Mouse (Mus musculus): ENCODE results near the gene Elf2. TPM values are rescaled to one million over a fixed set of nuclear protein-coding genes. Genes with fewer than 3 reads are reported as not detected.
"Not testable (repeated sequence)": the region's sequence is repeated elsewhere in the genome, so short reads cannot be mapped to it uniquely, and the experiment has no call there.

Elf2 gene
- total RNA-seq, 2 experiments from 2014 or later = 20.9 to 65.4 TPM

GRCm38 (mm10) chr3:51361066-51361465 lies 20.6 kb upstream of the Elf2 start:
- ATAC-seq (replicated peaks; ENCODE audit: low FRiP score, poor library complexity, severe bottlenecking) = no peak

- no peak; the same call in 1 of the 2 replicates for ATAC-seq (replicated peaks; ENCODE audit: low FRiP score, poor library complexity, severe bottlenecking)
Measured at GRCm38 (mm10) chr3:51359558-51360307, 19.3 kb upstream of the Elf2 start.

- ATAC-seq (replicated peaks; ENCODE audit: low FRiP score, poor library complexity, severe bottlenecking) = peak; percentile 75
Measured at GRCm38 (mm10) chr3:51358660-51359557, 18.4 kb upstream of the Elf2 start.

GRCm38 (mm10) chr3:51358181-51358580 lies 17.7 kb upstream of the Elf2 start:
- no peak for ATAC-seq (replicated peaks; ENCODE audit: low FRiP score, poor library complexity, severe bottlenecking)

GRCm38 (mm10) chr3:51357624-51358023 lies 17.2 kb upstream of the Elf2 start:
- ATAC-seq (replicated peaks; ENCODE audit: low FRiP score, poor library complexity, severe bottlenecking) = no peak

GRCm38 (mm10) chr3:51357078-51357477 lies 16.6 kb upstream of the Elf2 start:
- ATAC-seq (replicated peaks; ENCODE audit: low FRiP score, poor library complexity, severe bottlenecking) = no peak

- ATAC-seq (replicated peaks; ENCODE audit: low FRiP score, poor library complexity, severe bottlenecking) = not testable (repeated sequence)
Measured at GRCm38 (mm10) chr3:51354956-51355355, 14.5 kb upstream of the Elf2 start.

- ATAC-seq (replicated peaks; ENCODE audit: low FRiP score, poor library complexity, severe bottlenecking) = no peak
Measured at GRCm38 (mm10) chr3:51354034-51354427, 13.6 kb upstream of the Elf2 start.

GRCm38 (mm10) chr3:51353325-51354033 lies 13.0 kb upstream of the Elf2 start:
- ATAC-seq (replicated peaks; ENCODE audit: low FRiP score, poor library complexity, severe bottlenecking) = peak; percentile 76

- no peak for ATAC-seq (replicated peaks; ENCODE audit: low FRiP score, poor library complexity, severe bottlenecking)
Measured at GRCm38 (mm10) chr3:51350806-51351205, 10.3 kb upstream of the Elf2 start.

GRCm38 (mm10) chr3:51348646-51349238 lies 8.3 kb upstream of the Elf2 start:
- ATAC-seq (replicated peaks; ENCODE audit: low FRiP score, poor library complexity, severe bottlenecking) = no peak

- ATAC-seq (replicated peaks; ENCODE audit: low FRiP score, poor library complexity, severe bottlenecking) = not testable (repeated sequence)
Measured at GRCm38 (mm10) chr3:51345017-51345416, 4.6 kb upstream of the Elf2 start.

GRCm38 (mm10) chr3:51344182-51344581 lies 3.7 kb upstream of the Elf2 start:
- ATAC-seq (replicated peaks; ENCODE audit: low FRiP score, poor library complexity, severe bottlenecking) = not testable (repeated sequence)

- ATAC-seq (replicated peaks; ENCODE audit: low FRiP score, poor library complexity, severe bottlenecking) = no peak
Measured at GRCm38 (mm10) chr3:51343260-51343659, 2.8 kb upstream of the Elf2 start.

- ATAC-seq (replicated peaks; ENCODE audit: low FRiP score, poor library complexity, severe bottlenecking) = no peak
Measured at GRCm38 (mm10) chr3:51342152-51342551, 1.7 kb upstream of the Elf2 start.

GRCm38 (mm10) chr3:51341268-51342081 lies 1.0 kb upstream of the Elf2 start:
- peak; percentile 67 for ATAC-seq (replicated peaks; ENCODE audit: low FRiP score, poor library complexity, severe bottlenecking)

GRCm38 (mm10) chr3:51339734-51340551 lies 520 bp downstream of the Elf2 start:
- peak; percentile 4; the same call in 1 of the 2 replicates for ATAC-seq (replicated peaks; ENCODE audit: low FRiP score, poor library complexity, severe bottlenecking)

- ATAC-seq (replicated peaks; ENCODE audit: low FRiP score, poor library complexity, severe bottlenecking) = no peak
Measured at GRCm38 (mm10) chr3:51339378-51339733, 1.1 kb downstream of the Elf2 start.

Data from erythroblast, adult 5-6 weeks (primary cell).